Mouse (Mus musculus) G1E (cell line): ENCODE measurements around the gene Cd163.

Experiments used
- CTCF ChIP-seq: IDR thresholded peaks from 2 replicates; pipeline ENCODE4 v1.5.1; 2012; ENCODE audit warnings: low read depth, low read length, inconsistent platforms, mixed read lengths
- GATA1 ChIP-seq: IDR thresholded peaks from 2 replicates; pipeline ENCODE4 v1.6.1; 2012; ENCODE audit warnings: borderline replicate concordance, low read length, inconsistent platforms, mixed read lengths
- GATA2 ChIP-seq: IDR thresholded peaks from 2 replicates; pipeline ENCODE4 v1.6.1; 2012; ENCODE audit warnings: low read depth, low read length, inconsistent platforms, borderline replicate concordance
- POLR2AphosphoS5 ChIP-seq: IDR thresholded peaks from 2 replicates; pipeline ENCODE4 v1.6.1; 2012; ENCODE audit warnings: low read depth, low read length, inconsistent platforms; ENCODE audit not compliant: insufficient replicate concordance
- TAL1 ChIP-seq: conservative IDR thresholded peaks from 2 replicates; pipeline ENCODE4 v1.6.1; 2012; ENCODE audit warnings: low read depth, low read length, inconsistent platforms, mixed read lengths

DNA sequence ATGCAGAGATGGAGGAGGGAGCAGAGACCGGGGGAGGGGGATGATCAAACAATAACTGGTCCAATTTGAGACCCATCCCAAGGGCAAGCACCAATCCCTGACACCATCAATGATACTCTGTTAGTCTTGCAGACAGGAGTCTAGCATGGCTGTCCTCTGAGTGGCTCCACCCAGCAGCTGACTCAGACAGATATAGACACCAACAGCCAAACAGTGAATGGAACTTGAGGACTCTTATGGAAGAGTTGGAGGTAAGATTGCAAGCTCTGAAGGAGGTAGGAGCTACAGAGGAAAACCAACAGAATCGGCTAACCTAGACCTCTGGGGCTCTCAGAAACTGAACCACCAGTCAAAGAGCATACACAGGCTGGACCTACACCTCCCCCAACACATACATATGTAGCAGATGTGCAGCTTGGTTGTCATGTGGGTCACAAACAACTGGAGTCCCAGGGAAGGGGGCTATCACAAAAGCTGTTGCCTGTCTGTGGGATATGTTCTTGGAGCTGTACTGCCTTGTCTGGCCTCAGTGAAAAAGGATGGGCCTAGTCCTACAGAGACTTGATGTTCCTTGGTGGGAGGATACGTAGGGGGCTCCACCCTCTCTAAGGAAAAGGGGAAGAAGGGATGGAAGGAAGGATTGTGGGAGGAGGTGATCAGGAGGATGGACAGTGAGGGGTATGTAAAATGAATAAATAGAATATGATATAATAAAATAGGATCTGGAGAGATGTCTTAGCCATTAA, 2.8 kb upstream of the Cd163 start:
- TF ChIP-seq CTCF (no peak), GATA1 (no peak), TAL1 (no peak), GATA2 (no peak), POLR2AphosphoS5 (no peak)
